Mouse (Mus musculus) liver, embryonic 11.5 days (tissue): ENCODE measurements at regions not wholly inside any gene's neighbourhood (a gene's known extent, or its start where the extent isn't known, plus 50 kb on each side); places are given as distances from the start of the nearest gene placed in this dataset.

Source experiments
- ATAC-seq: fragments of 200-750 bp; cut with Nextera tagmentation; replicated peaks from 2 replicates; pipeline ENCODE4 v1.8.0; 2017; ENCODE audit warnings: moderate number of reproducible peaks, mild to moderate bottlenecking, moderate TSS enrichment, moderate library complexity; ENCODE audit not compliant: low FRiP score
- DNase-seq: peaks from one replicate; pipeline ENCODE4 v3.0.0-alpha.2; 2017; ENCODE audit warnings: low spot score
- H3K27ac ChIP-seq: fragments of 300-500 bp; sonication (generic); 2 replicates; pipeline ENCODE4 v1.5.1; 2014; ENCODE audit warnings: mild to moderate bottlenecking, low read depth, low read length, control low read depth
- H3K27me3 ChIP-seq: fragments of 300-500 bp; sonication (generic); replicated peaks from 2 replicates; pipeline ENCODE4 v1.6.1; 2014; ENCODE audit warnings: low read length, mixed read lengths; ENCODE audit not compliant: control insufficient read depth, insufficient read depth
- H3K36me3 ChIP-seq: fragments of 300-500 bp; sonication (generic); 2 replicates; pipeline ENCODE4 v1.6.1; 2014; ENCODE audit warnings: mild to moderate bottlenecking, low read length, moderate library complexity, mixed read lengths; ENCODE audit not compliant: control insufficient read depth, insufficient read depth
- H3K4me1 ChIP-seq: fragments of 300-500 bp; sonication (generic); replicated peaks from 2 replicates; pipeline ENCODE4 v1.6.1; 2014; ENCODE audit warnings: low read length, mixed read lengths; ENCODE audit not compliant: control insufficient read depth, insufficient read depth
- H3K4me2 ChIP-seq: fragments of 300-500 bp; sonication (generic); 2 replicates; pipeline ENCODE4 v1.6.1; 2014; ENCODE audit warnings: mild to moderate bottlenecking, control low read depth, moderate library complexity
- H3K4me3 ChIP-seq: fragments of 300-500 bp; sonication (generic); 2 replicates; pipeline ENCODE4 v1.5.1; 2014; ENCODE audit warnings: low read depth, low read length, control low read depth
- H3K9ac ChIP-seq: fragments of 300-500 bp; sonication (generic); 2 replicates; pipeline ENCODE4 v1.6.1; 2014; ENCODE audit warnings: low read depth, low read length, control low read depth
- H3K9me3 ChIP-seq: fragments of 300-500 bp; sonication (generic); 2 replicates; pipeline ENCODE4 v1.6.1; 2016; ENCODE audit warnings: low read length, inconsistent platforms, mixed read lengths; ENCODE audit not compliant: control insufficient read depth
- WGBS: fragments of 180-500 bp; shearing (Covaris S2); extraction: QIAGEN DNeasy Blood & Tissue Kit; methylation state at CpG from one replicate; pipeline ENCODE4 v1.1.7; 2014; 5-methylcytosine and 5-hydroxymethylcytosine counted together

DNA sequence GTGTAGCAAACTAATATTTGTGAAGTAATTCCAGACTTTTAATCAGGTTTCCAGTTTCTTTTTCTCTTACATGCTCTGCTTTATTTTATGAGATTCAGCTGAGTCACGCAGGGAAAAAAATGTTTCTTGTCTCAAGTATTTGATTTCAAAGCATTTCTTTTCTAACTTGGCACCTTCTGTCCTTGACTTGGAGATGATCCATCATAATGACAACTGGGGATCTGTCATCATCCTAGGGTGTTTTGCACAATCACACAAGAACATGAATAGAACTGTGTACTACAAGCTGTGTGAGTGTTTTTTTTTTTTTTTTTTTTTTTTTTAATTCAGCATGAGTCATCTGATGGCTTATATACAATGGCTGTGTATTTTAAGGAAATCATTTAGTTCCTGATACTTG lies 1022.0 kb upstream of the Flrt2 start:
- H3K27me3 ChIP-seq: no peaks in the 10 kb centered on the region
- H3K9me3 ChIP-seq: no peaks in the 10 kb centered on the region
- H3K4me3 ChIP-seq: no peak overlapping the region
- no peak overlapping the region for H3K9ac ChIP-seq
- H3K27ac ChIP-seq: no peak overlapping the region
- DNase-seq (no peak), ATAC-seq (no peak)
- 79% methylated on average over 1 of the region's 1 CpGs for WGBS
- H3K4me1 ChIP-seq: no peaks in the 10 kb centered on the region
- H3K4me2 ChIP-seq: no peak overlapping the region
- no peaks in the 10 kb centered on the region for H3K36me3 ChIP-seq

DNA sequence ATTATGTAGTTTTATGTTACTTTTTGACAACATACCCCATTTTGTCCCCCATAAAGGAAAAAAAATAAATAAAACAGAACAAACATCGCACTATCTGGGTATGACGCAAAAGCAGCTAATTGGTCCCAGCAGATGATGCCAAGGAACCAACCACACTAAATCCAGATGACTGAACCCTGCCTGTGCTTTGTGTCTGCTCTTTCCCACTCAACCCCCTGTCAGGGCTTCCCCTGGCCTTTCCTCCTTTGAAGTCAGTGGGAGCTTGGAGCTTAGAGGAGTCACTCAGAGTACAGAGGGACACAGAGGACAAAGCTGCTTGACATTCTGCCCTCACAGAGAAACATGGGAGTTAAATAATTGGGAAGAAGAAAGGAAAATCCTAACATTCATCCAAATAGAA lies 1017.1 kb upstream of the Flrt2 start:
- Histone ChIP-seq H3K27ac (no peak overlapping the region), H3K9me3 (no peaks in the 10 kb centered on the region), H3K4me1 (no peaks in the 10 kb centered on the region), H3K36me3 (no peaks in the 10 kb centered on the region), H3K9ac (no peak overlapping the region), H3K27me3 (no peaks in the 10 kb centered on the region), H3K4me3 (no peak overlapping the region), H3K4me2 (no peak overlapping the region)
- no peak for ATAC-seq
- DNase-seq: no peak
- WGBS: 84% methylated on average over 2 of the region's 2 CpGs

DNA sequence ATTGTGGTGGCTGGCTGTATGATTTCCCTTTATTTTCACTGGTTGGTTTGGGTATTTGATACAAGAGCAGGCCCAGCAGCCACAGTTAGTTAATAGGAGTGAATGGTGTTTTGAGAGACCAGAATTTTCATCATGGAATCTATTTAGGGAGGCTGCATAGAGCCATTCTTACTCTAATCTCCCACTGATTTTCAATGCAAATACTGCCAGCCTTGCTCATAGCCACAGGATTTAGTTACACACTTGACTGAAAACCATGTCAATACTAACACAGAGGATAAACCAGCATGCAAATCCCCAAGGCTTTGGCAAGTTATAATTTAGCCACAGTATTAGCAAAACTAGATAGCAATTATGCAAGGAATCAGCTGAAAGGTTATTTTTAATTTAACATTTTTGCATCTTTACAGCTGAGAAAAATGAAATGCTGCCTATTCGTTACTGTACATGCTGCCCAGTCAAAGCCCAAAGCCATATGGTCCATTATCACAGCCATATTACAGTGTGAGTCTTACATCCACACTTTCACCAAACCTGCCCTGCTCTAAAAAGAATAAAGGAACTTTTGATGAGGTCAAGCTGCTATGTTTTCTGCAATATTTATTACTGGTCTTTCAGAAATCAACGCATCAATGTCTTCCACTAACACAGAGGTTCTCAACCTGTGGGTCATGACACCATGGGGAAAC lies 1000.5 kb upstream of the Flrt2 start:
- no peak for DNase-seq
- H3K27me3 ChIP-seq: no peaks in the 10 kb centered on the region
- no peak overlapping the region for H3K27ac ChIP-seq
- no peaks in the 10 kb centered on the region for H3K36me3 ChIP-seq
- no peak overlapping the region for H3K9ac ChIP-seq
- 82% methylated on average over 2 of the region's 2 CpGs for WGBS
- no peak for ATAC-seq
- no peak overlapping the region for H3K4me3 ChIP-seq
- no peak overlapping the region for H3K4me2 ChIP-seq
- no peaks in the 10 kb centered on the region for H3K4me1 ChIP-seq
- no peaks in the 10 kb centered on the region for H3K9me3 ChIP-seq

DNA sequence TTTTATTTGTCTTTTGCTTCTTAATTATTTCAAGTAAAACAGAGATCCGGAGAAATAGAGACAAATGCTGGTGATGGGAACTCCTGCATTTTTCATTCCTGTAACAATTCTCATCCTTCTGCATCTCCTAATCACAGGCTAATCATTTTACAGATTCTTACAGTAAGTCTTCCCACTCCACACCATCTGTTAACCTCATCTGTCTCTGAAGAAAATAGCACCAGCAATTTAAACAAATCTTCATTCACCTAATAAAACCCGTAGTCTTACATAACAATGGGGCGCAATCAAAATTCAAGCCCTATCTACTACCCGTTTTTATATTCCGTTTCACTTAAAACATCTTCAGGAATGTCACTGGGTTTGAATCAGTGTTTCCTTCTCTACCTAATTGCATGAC lies 960.6 kb upstream of the Flrt2 start:
- no peak overlapping the region for H3K4me2 ChIP-seq
- no peak overlapping the region for H3K27ac ChIP-seq
- H3K9me3 ChIP-seq: no peaks in the 10 kb centered on the region
- H3K4me1 ChIP-seq: no peaks in the 10 kb centered on the region
- ATAC-seq (no peak), DNase-seq (no peak)
- H3K27me3 ChIP-seq: no peaks in the 10 kb centered on the region
- H3K4me3 ChIP-seq: no peak overlapping the region
- no peaks in the 10 kb centered on the region for H3K36me3 ChIP-seq
- H3K9ac ChIP-seq: no peak overlapping the region
- 83% methylated on average over 5 of the region's 5 CpGs for WGBS

DNA sequence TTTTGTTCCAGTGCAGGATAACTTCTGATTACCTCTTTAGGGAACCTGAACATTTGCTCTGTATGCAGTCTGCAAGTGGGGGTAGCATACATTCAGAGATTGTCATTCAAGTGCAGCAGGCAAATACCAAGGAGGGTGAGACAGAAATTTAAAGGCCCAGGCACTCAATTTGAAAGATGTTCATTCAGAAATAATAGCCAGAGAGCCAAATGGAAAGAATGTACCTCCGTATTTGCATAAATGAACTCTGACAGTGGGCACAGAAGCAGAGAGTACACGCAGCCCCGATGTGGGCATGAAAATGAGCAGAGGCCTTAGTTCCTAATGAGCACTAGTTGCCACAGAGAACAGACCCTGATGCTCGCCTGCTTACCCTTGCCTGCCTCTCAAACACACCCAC lies 958.8 kb upstream of the Flrt2 start:
- DNase-seq (no peak), ATAC-seq (no peak)
- no peaks in the 10 kb centered on the region for H3K27me3 ChIP-seq
- H3K4me3 ChIP-seq: no peak overlapping the region
- H3K27ac ChIP-seq: no peak overlapping the region
- no peaks in the 10 kb centered on the region for H3K4me1 ChIP-seq
- WGBS: 62% methylated on average over 4 of the region's 4 CpGs
- H3K9ac ChIP-seq: no peak overlapping the region
- H3K36me3 ChIP-seq: no peaks in the 10 kb centered on the region
- no peaks in the 10 kb centered on the region for H3K9me3 ChIP-seq
- H3K4me2 ChIP-seq: no peak overlapping the region

DNA sequence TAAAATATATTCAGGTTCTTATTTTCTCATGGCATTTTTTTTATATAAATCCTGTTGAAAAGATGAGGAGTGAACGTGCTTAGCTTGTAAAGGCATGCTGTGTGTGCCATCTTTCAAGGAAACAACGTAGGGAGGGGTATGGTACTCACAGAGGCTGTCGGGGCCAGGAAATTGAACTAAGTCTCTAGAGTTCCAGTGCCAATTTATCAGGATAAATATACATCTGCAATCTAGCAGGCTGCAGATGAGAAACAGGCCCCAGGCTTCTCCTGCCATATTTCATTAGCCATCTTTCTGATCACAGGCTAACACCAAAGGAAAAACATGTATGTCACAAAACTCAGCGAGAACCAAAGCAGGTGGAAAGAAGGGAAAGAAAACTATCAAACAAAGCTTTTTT lies 954.8 kb upstream of the Flrt2 start:
- Histone ChIP-seq H3K9ac (no peak overlapping the region), H3K4me1 (no peaks in the 10 kb centered on the region), H3K36me3 (no peaks in the 10 kb centered on the region), H3K27ac (no peak overlapping the region), H3K4me3 (no peak overlapping the region), H3K27me3 (no peaks in the 10 kb centered on the region), H3K4me2 (no peak overlapping the region), H3K9me3 (no peaks in the 10 kb centered on the region)
- 64% methylated on average over 4 of the region's 4 CpGs for WGBS
- no peak for ATAC-seq
- DNase-seq: no peak

DNA sequence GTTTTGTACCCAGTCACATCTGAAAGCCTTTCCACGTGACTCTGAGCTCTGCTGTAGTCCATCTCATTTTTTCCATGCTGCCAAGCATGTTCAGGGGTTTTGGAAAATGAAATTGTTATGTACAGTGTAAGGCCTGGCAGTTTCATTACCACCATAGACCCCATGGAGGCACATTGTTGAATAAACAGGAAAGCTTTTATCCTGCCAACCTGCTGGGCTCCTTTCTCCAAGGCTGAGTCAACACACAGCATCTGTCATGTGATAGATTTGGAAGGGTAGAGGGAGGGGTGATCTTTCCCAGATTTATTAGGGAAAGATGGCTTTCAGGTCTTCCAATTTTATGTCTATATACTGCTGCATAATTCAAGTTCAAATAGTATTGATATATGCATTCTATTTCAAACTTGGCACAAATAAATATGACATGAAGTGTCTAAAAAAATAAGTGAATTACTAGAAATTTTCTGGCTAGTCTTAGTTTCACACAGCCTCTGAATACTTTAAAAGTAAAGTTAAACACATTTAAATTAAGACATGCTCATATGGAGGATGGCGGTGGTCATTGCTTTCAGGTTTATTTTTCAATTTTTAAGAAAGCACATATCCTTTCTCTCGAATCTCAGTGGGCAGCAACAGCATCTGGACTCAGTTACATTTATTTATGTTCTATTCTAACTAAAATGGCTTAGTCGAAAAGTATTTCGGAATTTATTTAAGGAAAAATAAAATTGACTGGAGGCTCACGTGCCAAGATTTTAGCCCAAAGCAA lies 942.1 kb upstream of the Flrt2 start:
- H3K9ac ChIP-seq: no peak overlapping the region
- 84% methylated on average over 6 of the region's 6 CpGs for WGBS
- H3K36me3 ChIP-seq: no peaks in the 10 kb centered on the region
- DNase-seq: no peak
- no peaks in the 10 kb centered on the region for H3K9me3 ChIP-seq
- H3K27ac ChIP-seq: no peak overlapping the region
- H3K4me3 ChIP-seq: no peak overlapping the region
- no peaks in the 10 kb centered on the region for H3K27me3 ChIP-seq
- H3K4me1 ChIP-seq: no peaks in the 10 kb centered on the region
- ATAC-seq: no peak
- no peak overlapping the region for H3K4me2 ChIP-seq

DNA sequence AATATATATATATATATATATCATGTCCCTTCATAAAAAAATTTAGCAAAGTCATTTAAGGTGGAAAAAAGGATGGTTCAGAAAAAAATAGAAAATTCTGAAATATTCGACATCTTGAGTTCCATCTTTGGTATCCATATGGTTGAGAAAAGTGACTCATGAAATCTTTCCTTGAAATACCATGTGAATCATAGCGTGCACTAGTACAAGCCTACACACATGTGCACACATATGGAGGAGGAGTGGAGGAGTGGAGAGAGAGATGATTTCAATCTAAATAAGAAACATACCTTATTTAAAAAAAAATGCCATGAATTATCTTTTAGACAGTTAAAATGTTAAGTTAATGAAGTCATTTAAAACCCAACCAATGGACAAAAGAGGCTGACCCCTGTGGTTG lies 936.3 kb upstream of the Flrt2 start:
- Histone ChIP-seq H3K9ac (no peak overlapping the region), H3K9me3 (no peaks in the 10 kb centered on the region), H3K36me3 (no peaks in the 10 kb centered on the region), H3K4me2 (no peak overlapping the region), H3K4me1 (no peaks in the 10 kb centered on the region), H3K27ac (no peak overlapping the region), H3K4me3 (no peak overlapping the region), H3K27me3 (no peaks in the 10 kb centered on the region)
- WGBS: 85% methylated on average over 2 of the region's 2 CpGs
- ATAC-seq (no peak), DNase-seq (no peak)
